Mouse (Mus musculus) mature B cell (primary cell): ENCODE data around the gene Hes7.

Source experiments
- in situ Hi-C: fragments of 300-500 bp; cut with MboI; formaldehyde crosslinking; loops from 2 replicates; pipeline ENCODE4 v1.14.3; 2019

The Hes7 gene

GRCm38 (mm10) chr11:69101604-69102402 is 18.4 kb upstream of the Hes7 start:
- in situ Hi-C loops: no loop called here

GRCm38 (mm10) chr11:69102403-69102725 is 17.8 kb upstream of the Hes7 start:
- in situ Hi-C loops: no loop called here

GRCm38 (mm10) chr11:69103121-69103520 is 17.1 kb upstream of the Hes7 start:
- in situ Hi-C loops: no loop called here

- in situ Hi-C loops: no loop called here
These were observed 16.4 kb upstream of the Hes7 start for GRCm38 (mm10) chr11:69103531-69104435.

- in situ Hi-C loops: no loop called here
These were observed 15.7 kb upstream of the Hes7 start for GRCm38 (mm10) chr11:69104487-69104886.

- in situ Hi-C loops: no loop called here
These were observed 15.0 kb upstream of the Hes7 start for GRCm38 (mm10) chr11:69105227-69105626.

- in situ Hi-C loops: no loop called here
These were observed 14.4 kb upstream of the Hes7 start for GRCm38 (mm10) chr11:69105796-69106195.

GRCm38 (mm10) chr11:69106299-69106698 is 13.9 kb upstream of the Hes7 start:
- in situ Hi-C loops: no loop called here

GRCm38 (mm10) chr11:69106842-69107241 is 13.4 kb upstream of the Hes7 start:
- in situ Hi-C loops: no loop called here

- in situ Hi-C loops: no loop called here
These were observed 12.5 kb upstream of the Hes7 start for GRCm38 (mm10) chr11:69107676-69108075.

GRCm38 (mm10) chr11:69108223-69108622 is 12.0 kb upstream of the Hes7 start:
- in situ Hi-C loops: no loop called here

- in situ Hi-C loops: no loop called here
These were observed 10.9 kb upstream of the Hes7 start for GRCm38 (mm10) chr11:69109032-69109900.

- in situ Hi-C loops: no loop called here
These were observed 9.7 kb upstream of the Hes7 start for GRCm38 (mm10) chr11:69110319-69111046.

- in situ Hi-C loops: no loop called here
These were observed 9.0 kb upstream of the Hes7 start for GRCm38 (mm10) chr11:69111051-69111810.

- in situ Hi-C loops: no loop called here
These were observed 8.3 kb upstream of the Hes7 start for GRCm38 (mm10) chr11:69111865-69112264.

- in situ Hi-C loops: no loop called here
These were observed 6.2 kb upstream of the Hes7 start for GRCm38 (mm10) chr11:69114018-69114417.

- in situ Hi-C loops: no loop called here
These were observed 5.6 kb upstream of the Hes7 start for GRCm38 (mm10) chr11:69114621-69115020.

- in situ Hi-C loops: no loop called here
These were observed 3.4 kb upstream of the Hes7 start for GRCm38 (mm10) chr11:69116843-69117242.

GRCm38 (mm10) chr11:69117737-69118695 is 2.2 kb upstream of the Hes7 start:
- in situ Hi-C loops: no loop called here
